Mouse (Mus musculus) monocyte, adult 2 months (primary cell): ENCODE measurements around the gene Olfr1375.
"Not testable (repeated sequence)": the region's sequence is repeated elsewhere in the genome, so short reads cannot be mapped to it uniquely, and the experiment has no call there.

Experiments
- DNase-seq, 2 experiments: peaks; one replicate each; pipeline ENCODE4 v3.0.0; 2022; ENCODE audit warnings: low spot score in 2 of 2, low read depth in 1 of 2

The Olfr1375 gene

DNA sequence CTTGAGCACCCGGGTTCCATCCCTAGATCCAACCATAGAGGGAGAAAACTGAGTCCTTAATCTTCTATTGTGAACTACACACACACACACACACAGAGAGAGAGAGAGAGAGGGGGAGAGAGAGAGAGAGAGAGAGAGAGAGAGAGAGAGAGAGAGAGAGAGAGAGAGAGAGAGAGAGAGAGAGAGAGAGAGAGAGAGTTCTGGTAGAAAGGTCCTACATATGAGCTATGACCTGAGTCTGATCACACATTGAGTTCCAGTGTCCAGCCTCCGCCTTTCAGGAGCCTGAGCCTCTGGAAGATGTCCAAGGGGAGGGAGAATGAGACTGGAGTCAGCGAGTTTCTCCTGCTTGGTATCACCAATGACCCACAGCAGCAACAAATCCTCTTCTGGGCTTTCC lies at the start of gene Olfr1375:
Gene Olfr1375 (plus strand): TSS at position 301 of the 400 bp plus-strand sequence.
- not testable (repeated sequence) for DNase-seq

DNA sequence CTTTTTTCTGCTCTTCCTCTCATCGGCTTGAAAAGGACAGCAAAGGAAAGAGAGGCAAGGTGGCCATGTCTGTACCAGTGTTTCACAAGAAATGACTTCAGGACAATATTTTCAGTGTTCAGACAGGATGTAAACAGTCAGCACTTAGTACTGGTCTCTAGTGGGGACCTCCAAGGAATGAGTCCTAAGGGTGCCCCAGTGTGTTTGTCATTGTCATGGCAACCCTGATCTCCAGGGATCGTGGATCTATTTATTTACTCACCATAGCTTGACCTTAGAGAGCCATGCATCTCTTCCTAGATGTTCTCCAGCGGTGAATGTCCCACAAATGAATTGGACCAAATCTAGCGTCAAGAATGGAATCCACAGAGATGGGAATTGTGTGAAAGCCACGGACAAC lies 44.6 kb upstream of the Olfr1375 start, which contains the start of gene Olfr51:
Gene Olfr51 (plus strand): TSS at position 301 of the 400 bp plus-strand sequence.
- no peak for DNase-seq

DNA sequence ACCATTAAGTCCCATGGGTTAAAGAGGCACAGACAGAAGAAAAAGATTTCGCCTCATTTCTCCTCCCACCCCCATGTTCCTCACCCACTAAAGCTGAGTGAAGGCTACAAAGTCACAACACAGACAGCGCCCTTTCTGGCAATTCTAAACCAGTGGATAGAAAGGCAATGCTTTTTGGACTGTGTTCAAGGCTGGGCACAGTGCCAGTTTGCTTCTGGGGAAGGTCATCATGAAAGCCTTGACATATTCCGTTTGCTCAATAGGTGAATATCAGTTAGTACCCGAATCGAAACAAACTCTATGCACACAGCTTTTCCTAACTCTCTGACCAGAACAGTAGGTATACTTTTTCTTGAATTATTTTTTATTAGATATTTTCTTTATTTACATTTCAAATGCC lies 36.1 kb upstream of the Olfr1375 start:
- no peak for DNase-seq

DNA sequence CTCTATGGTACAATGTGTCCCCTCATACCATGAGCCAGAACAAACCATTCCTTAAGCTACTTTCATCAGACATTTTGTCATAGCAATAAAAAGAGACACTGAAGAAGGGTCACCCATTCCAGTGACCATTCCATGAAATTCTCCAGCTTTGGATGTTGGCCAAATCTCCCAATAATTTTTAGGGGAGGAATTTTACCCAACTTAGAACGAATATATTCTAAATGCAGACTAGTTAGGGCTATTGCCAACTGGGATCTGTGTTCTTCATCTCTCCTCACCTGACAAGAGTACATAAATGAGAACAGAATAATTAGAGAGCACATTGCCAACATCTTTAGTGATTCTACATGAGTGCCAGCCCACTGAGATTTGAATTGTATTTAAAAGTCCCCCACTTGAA lies 34.0 kb upstream of the Olfr1375 start, which contains the start of gene Olfr54:
Gene Olfr54 (plus strand): TSS at position 301 of the 400 bp plus-strand sequence.
- DNase-seq, result no peak

DNA sequence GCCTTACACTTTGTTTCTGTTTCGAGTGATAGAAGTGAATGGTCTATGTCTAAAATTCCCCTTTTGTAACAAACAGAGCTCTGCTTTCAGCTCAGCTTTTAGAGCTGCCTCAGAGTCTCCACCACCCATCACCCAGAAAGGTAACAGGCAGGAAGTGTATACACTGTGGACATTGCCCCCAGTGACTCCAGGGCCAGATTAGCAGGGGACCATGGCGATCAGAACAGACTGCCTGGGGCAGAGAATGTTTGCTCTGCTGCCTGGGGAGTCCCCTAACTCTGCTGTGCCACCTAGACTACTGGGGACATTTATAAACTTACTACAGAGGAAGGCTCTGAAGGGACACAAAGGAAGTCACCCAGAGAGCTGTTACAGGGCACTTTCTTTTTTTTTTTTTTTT lies 31.6 kb upstream of the Olfr1375 start:
- no peak for DNase-seq

DNA sequence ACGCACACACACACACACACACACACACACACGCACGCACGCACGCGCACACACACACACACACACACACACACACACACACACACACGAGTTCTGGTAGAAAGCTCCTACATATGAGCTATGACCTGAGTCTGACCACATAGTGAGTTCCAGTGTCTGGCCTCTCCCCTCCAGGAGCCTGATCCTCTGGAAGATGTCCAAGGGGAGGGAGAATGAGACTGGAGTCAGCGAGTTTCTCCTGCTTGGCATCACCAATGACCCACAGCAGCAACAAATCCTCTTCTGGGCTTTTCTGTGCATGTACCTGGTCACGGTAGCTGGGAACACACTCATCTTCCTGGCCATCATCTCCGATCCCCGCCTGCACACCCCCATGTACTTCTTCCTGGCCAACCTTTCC lies 21.1 kb upstream of the Olfr1375 start:
- DNase-seq, result not testable (repeated sequence)

DNA sequence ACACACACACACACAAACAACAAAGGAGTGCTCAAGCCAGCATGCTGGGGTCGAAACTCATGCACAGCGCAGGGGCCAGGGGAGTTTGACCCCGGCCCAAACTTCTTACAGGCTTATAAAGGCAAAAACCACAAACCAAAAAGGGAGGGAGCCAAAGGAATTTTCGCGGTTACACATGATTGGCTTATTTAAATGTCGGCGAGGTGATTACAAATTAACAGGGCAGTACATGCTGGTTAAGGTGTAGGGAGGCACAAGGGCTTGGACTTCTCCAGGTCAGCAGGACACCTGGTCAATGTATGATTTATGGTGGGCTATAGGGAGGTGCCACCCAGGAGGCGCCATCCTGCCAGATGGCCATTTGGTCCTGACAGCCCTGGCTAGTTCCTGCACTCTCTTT lies 18.5 kb upstream of the Olfr1375 start:
- not testable (repeated sequence) for DNase-seq

DNA sequence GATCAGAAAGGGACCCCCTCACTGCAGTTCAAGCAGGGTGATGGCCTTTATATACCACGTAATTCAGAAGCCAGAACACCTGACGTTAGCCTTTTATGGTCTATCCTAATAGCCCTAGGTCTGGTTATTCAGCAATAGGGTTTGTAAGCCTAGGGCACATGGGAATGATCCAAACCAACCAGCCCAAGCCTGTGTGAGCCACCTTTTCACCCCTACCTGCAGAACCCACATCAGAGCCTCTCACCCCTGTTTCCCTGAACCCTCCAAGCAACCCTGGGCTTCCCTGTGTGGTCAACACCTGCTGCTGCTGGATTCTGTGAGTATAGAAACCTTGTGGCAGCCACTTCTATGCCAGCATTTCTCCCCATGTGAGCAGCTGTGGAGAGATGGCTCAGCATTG lies 17.7 kb upstream of the Olfr1375 start:
- DNase-seq, result no peak

DNA sequence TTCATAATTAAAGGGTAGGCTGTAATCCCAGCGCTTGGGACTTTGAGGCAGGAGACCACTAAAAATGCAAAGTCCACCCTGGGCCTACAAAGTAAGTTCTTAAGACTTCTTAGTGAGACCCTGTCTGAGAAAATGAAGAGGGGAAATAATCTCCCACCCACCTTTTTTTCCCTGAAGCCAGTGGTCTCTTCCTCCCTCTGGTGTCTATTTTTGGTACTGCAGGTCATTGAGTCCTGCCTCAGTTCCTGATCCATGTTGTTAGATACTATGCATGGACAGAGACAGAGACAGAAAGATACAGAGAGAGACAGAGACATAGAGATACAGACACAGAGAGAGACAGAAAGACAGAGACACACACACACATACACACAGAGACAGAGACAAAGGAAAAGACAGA lies 15.1 kb upstream of the Olfr1375 start:
- no peak for DNase-seq

DNA sequence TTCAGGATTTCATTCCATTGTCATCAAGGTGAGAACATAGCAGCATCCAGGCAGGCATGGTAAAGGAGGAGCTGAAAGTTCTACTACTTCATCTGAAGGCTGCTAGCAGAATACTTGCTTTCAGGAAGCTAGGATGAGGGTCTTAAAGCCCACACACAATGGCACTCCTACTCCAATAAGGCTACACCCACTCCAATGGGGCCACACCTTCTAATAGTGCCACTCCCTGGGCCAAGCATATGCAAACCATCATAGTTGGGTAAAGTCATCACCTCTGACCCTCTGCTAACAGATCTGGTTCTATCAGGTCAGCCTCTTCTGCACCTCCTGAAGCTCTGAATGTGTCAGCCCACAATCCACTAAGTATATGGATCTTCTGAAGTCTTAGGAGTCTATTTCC lies 13.8 kb upstream of the Olfr1375 start:
- not testable (repeated sequence) for DNase-seq

DNA sequence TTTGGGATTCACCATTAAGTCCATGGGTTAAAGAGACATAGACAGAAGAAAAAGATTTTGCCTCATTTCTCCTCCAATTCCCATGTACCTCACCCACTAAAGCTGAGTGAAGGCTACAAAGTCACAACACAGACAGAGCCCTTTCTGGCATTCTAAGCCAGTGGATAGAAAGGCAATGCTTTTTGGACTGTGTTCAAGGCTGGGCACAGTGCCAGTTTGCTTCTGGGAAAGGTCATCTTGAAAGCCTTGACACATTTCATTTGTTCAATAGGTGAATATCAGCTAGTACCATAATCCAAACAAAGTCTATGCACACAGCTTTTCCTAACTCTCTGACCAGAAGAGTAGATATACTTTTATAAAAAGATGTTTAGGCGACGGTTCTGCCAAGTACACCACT lies 12.0 kb upstream of the Olfr1375 start:
- DNase-seq, result no peak

DNA sequence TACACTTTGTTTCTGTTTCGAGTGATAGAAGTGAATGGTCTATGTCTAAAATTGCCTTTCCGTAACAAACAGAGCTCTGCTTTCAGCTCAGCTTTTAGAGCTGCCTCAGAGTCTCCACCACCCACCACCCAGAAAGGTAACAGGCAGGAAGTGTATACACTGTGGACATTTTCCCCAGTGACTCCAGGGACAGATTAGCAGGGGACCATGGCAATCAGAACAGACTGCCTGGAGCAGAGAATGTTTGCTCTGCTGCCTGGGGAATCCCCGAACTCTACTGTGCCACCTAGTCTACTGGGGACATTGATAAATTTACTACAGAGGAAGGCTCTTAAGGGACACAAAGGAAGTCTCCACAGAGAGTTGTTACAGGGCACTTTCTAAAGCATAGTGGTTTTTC lies 3.1 kb upstream of the Olfr1375 start:
- DNase-seq, result not testable (repeated sequence)

DNA sequence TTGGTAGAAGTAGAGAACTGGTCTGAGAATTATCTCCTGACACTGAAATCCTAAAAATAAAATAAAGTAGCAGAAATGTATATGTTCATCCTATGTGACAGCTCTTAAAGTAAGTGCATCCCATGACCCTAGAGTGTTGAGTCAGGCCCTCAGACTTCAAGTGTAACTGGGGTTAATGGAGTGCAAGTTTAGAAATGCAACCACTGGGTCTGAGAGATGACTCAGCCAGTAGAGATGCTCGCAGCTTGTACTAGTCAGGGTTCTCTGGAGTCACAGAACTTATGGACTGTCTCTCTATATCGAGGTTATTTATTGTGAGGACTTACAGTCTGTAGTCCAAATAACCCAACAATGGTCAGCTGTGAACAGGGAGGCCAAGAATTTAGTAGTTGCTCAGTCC lies 3.8 kb downstream of the Olfr1375 start:
- no peak for DNase-seq

DNA sequence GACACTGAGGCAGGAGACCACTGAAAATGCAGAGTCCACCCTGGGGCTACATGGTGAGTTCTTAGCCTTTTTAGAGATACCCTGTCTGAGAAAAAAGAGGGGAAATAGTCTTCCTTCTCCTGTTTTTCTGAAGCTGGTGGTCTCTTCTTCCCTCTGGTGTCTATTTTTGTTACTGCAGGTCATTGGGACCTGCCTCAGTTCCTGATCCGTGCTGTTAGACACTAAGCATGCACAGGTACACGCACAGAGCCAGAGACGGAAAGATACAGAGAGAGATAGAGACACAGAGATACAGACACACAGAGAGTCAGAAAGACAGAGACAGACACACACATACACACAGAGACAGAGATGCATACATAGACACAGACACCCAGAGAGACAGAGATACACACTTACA lies 5.3 kb downstream of the Olfr1375 start:
- DNase-seq, result no peak

DNA sequence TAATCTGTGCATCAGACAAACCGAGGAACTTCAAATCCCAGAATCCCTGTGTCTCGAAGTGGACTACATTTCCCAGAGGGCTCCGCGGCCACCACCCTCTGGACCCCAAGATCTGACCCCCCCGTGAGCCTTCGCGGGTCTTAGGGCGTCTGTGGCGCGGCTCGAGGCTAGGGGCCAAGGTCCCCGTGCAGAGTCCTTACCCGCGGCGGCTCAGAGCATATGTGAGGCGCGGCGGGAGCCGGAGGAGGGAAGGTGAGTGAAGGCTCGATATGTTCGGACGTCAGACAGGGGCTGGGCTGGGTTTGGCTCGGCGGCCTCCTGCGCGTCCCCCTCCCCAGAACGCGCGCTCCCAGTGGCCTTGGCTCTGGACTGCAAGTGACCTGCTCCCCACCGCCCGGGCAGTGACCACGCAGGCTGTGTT lies 11.3 kb downstream of the Olfr1375 start, which contains the start of gene Zfp354a:
Gene Zfp354a (plus strand): TSS at position 107 of the 421 bp plus-strand sequence.
- DNase-seq, result no peak

DNA sequence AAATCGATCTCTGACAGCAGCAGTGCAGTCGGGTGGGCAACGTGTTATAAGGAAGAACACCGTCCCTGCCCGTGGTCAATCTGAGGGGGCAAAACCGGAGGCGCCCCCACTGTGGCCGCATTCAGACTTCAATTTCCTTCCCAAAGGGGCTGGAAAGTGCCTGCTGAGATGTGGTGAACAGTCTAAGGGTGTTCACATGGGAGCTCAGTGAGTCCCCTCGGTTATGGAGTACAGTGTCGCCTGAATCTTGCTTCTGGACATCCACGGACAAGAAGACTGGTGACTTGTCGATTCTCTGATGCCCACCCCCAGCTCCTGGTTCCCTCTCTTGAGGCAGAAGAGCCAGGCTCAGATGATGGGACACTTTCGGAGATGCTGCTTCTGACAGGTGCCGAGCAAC lies 11.7 kb downstream of the Olfr1375 start:
- no peak for DNase-seq

DNA sequence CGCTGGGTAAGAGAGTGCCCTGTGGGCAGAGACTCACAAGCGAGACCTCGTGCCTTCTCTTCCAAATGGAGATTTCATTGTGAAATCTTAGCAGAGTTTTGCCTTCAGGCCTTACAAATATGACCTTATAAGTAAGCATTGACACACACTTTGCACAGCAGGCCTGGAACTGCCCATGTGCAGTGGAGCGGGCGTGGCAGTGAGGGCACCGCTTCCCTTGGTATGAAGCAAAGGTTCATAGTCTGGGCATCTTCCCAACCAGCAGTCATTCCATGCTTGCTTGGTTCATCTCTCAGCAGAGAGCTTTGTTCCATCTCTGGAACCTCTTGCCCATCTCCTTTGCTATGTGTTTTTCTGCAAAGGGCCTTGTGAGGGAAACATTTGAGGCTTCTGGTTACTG lies 13.1 kb downstream of the Olfr1375 start:
- no peak for DNase-seq

DNA sequence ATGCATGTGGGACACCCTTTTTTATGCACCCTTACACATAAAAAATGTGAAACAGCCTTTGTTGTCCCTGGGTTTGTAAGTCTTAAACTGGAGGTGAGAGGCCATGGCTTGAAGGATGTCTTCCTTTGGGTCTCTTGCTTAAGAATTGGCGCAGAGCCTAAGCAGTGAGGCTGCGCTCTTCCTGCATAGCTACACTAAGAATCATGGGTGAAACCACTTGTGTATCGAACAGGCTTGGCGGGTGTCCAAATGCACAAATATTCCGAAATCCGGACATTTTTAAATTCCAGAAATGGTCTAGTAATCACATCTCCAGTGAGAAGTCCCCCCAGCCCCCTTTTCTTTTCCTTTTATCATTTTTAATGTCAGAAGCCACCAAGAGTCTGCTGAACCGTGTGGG lies 15.4 kb downstream of the Olfr1375 start:
- no peak for DNase-seq

DNA sequence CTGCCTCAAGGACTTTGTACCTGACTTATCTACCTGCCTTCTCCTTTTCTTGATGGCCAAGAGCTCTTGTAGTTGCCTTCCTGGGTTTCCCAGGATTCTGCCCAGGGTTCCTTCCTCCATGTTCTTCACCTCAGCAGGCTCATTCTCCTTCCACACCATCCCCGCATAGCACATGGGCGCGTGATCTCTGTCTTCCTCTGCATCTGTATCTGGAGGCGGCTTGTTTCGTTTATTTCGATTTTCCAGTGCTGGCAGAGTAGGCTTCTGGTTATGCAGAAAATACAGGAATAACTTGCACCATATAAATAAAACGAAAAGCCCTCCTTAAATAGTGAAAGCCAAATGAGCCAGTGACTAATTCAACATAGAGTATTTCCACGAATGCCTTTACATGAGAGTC lies 15.9 kb downstream of the Olfr1375 start:
- DNase-seq, result no peak

DNA sequence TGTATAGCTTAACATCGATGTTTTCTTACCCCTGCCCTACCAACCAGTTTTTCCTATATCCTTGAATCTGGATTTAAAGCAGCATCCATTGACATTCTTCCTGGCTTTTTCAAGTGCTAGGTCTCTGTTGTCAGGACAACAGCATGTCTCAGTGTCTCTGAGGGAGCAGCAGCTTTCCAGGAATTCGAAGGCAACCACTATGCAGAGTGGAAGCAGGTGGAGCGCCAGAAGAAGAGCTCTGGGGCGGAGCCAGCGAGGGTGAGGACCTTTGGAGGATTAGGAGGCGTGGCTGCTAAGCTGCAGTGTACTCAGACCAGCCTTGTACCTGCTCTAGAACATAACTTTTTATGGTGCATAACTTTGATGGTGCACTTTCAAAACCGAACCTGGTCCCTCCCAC lies 36.6 kb downstream of the Olfr1375 start:
- no peak for DNase-seq

DNA sequence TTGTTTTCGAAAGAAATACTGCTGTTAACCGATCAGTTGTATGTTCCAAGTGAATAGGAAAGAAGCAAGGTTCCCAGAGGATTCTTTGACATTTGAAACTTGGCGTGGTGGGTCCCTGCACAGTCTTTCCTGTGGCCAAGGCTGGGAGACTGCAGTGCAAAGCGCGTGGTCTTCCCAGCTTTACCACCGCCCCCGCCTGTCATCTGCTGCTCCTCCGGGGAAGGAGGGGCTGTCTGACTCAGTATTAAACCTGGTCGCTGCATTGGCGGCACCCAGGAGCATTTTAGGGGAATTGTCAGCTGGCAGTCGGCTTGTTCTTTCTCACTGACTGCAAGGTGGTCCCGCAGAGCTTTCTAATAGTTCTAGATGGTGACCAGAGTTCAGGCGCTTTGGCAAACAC lies 37.4 kb downstream of the Olfr1375 start:
- DNase-seq, result no peak
